Mouse (Mus musculus) MEL (cell line): Measurements from ENCODE around the gene Trpc7. TPM values are rescaled to one million over a fixed set of nuclear protein-coding genes. Genes with fewer than 3 reads are reported as not detected.

Experiments used
- DNase-seq: peaks from one replicate; pipeline ENCODE4 v3.0.0; 2011; ENCODE audit warnings: low read depth, low spot score
- H3K27ac ChIP-seq: 2 replicates; pipeline ENCODE4 v1.5.1; 2012; ENCODE audit warnings: low read depth, mild to moderate bottlenecking, control low read depth, low read length, moderate library complexity; ENCODE audit not compliant: control insufficient read depth
- H3K27me3 ChIP-seq, 2 experiments: fragments of 150-350 bp in 1 of 2; sonication (generic) in 1 of 2; 2 replicates each; pipeline ENCODE4 v1.6.1; 2012; ENCODE audit warnings: low read length in 2 of 2, mild to moderate bottlenecking in 2 of 2, improper control_type of control experiment in 1 of 2, moderate library complexity in 1 of 2; ENCODE audit not compliant: insufficient read depth in 2 of 2, control insufficient read depth in 1 of 2
- H3K36me3 ChIP-seq, 2 experiments: 2 replicates each; pipeline ENCODE4 v1.6.1; 2012 to 2014; ENCODE audit warnings: low read length in 2 of 2, improper control_type of control experiment in 1 of 2, inconsistent platforms in 1 of 2, mild to moderate bottlenecking in 1 of 2; ENCODE audit not compliant: insufficient read depth in 2 of 2, control insufficient read depth in 1 of 2
- H3K4me1 ChIP-seq, 2 experiments: fragments of 150-350 bp in 1 of 2; sonication (generic) in 1 of 2; 2 replicates each; pipeline ENCODE4 v1.6.1; 2012; ENCODE audit warnings: low read length in 2 of 2, improper control_type of control experiment in 1 of 2, mild to moderate bottlenecking in 1 of 2; ENCODE audit not compliant: insufficient read depth in 2 of 2, control insufficient read depth in 1 of 2
- H3K4me3 ChIP-seq, 2 experiments: fragments of 150-350 bp in 1 of 2; sonication (generic) in 1 of 2; 2 replicates each; pipeline ENCODE4 v1.5.1; 2012; ENCODE audit warnings: low read depth in 2 of 2, low read length in 2 of 2, mild to moderate bottlenecking in 2 of 2, moderate library complexity in 2 of 2, control low read depth in 1 of 2, improper control_type of control experiment in 1 of 2; ENCODE audit not compliant: control insufficient read depth in 1 of 2, insufficient read depth in 1 of 2
- H3K79me2 ChIP-seq: 2 replicates; pipeline ENCODE4 v1.6.1; 2012; ENCODE audit warnings: mild to moderate bottlenecking, low read length, moderate library complexity; ENCODE audit not compliant: control insufficient read depth, poor library complexity, insufficient read depth
- H3K9ac ChIP-seq: 2 replicates; pipeline ENCODE4 v1.6.1; 2012; ENCODE audit warnings: low read depth, mild to moderate bottlenecking, control low read depth, low read length, moderate library complexity; ENCODE audit not compliant: control insufficient read depth, poor library complexity, severe bottlenecking
- H3K9me3 ChIP-seq: fragments of 150-350 bp; sonication (generic); replicated peaks from 2 replicates; pipeline ENCODE4 v1.6.1; 2012; ENCODE audit warnings: mild to moderate bottlenecking, low read length, improper control_type of control experiment, moderate library complexity; ENCODE audit not compliant: insufficient read depth
- E2F4 ChIP-seq: IDR thresholded peaks from 2 replicates; pipeline ENCODE4 v1.6.1; 2011; ENCODE audit warnings: low read depth, low read length, improper control_type of control experiment, borderline replicate concordance
- EP300 ChIP-seq, 2 experiments: IDR thresholded peaks; 2 replicates each; pipeline ENCODE4 v1.6.1; 2011; ENCODE audit warnings: improper control_type of control experiment in 2 of 2, low read length in 2 of 2, low read depth in 1 of 2, mild to moderate bottlenecking in 1 of 2
- ETS1 ChIP-seq: IDR thresholded peaks from 2 replicates; pipeline ENCODE4 v1.6.1; 2012; ENCODE audit warnings: low read depth, mild to moderate bottlenecking, inconsistent platforms, low read length, improper control_type of control experiment, moderate library complexity
- GATA1 ChIP-seq: IDR thresholded peaks from 2 replicates; pipeline ENCODE4 v1.6.1; 2011; ENCODE audit warnings: low read depth, low read length, improper control_type of control experiment
- HCFC1 ChIP-seq: IDR thresholded peaks from 2 replicates; pipeline ENCODE4 v1.6.1; 2012; ENCODE audit warnings: low read depth, mild to moderate bottlenecking, inconsistent platforms, low read length, improper control_type of control experiment, moderate library complexity
- KAT2A ChIP-seq: conservative IDR thresholded peaks from 2 replicates; pipeline ENCODE4 v1.6.1; 2012; ENCODE audit warnings: low read depth, low read length, improper control_type of control experiment, inconsistent platforms
- MAFK ChIP-seq: IDR thresholded peaks from 2 replicates; pipeline ENCODE4 v1.6.1; 2011; ENCODE audit warnings: low read depth, mild to moderate bottlenecking, low read length, improper control_type of control experiment, borderline replicate concordance
- MAX ChIP-seq: IDR thresholded peaks from 2 replicates; pipeline ENCODE4 v1.6.1; 2011; ENCODE audit warnings: low read length, improper control_type of control experiment
- MEF2A ChIP-seq: IDR thresholded peaks from 2 replicates; pipeline ENCODE4 v1.6.1; 2014; ENCODE audit warnings: low read depth, mild to moderate bottlenecking, inconsistent platforms, low read length, improper control_type of control experiment; ENCODE audit not compliant: poor library complexity, insufficient replicate concordance, severe bottlenecking; ENCODE audit errors: extremely low read depth
- MXI1 ChIP-seq: IDR thresholded peaks from 2 replicates; pipeline ENCODE4 v1.6.1; 2011; ENCODE audit warnings: mild to moderate bottlenecking, low read depth, low read length, improper control_type of control experiment
- MYC ChIP-seq: IDR thresholded peaks from 2 replicates; pipeline ENCODE4 v1.6.1; 2011; ENCODE audit warnings: low read depth, mild to moderate bottlenecking, low read length, improper control_type of control experiment, moderate library complexity
- NELFE ChIP-seq: IDR thresholded peaks from 2 replicates; pipeline ENCODE4 v1.6.1; 2011; ENCODE audit warnings: low read depth, low read length, improper control_type of control experiment
- POLR2A ChIP-seq, 2 experiments: IDR thresholded peaks; 2 replicates each; pipeline ENCODE4 v1.6.1; 2011 to 2012; ENCODE audit warnings: low read length in 2 of 2, mild to moderate bottlenecking in 2 of 2, control low read depth in 1 of 2, improper control_type of control experiment in 1 of 2, low read depth in 1 of 2, moderate library complexity in 1 of 2; ENCODE audit not compliant: control insufficient read depth in 1 of 2, insufficient read depth in 1 of 2, poor library complexity in 1 of 2
- POLR2AphosphoS5 ChIP-seq: IDR thresholded peaks from 2 replicates; pipeline ENCODE4 v1.6.1; 2012; ENCODE audit warnings: low read depth, borderline replicate concordance, mild to moderate bottlenecking, inconsistent platforms, low read length, moderate library complexity, mixed read lengths
- RAD21 ChIP-seq: IDR thresholded peaks from 2 replicates; pipeline ENCODE4 v1.6.1; 2011; ENCODE audit warnings: mild to moderate bottlenecking, low read depth, low read length, improper control_type of control experiment
- RCOR1 ChIP-seq: IDR thresholded peaks from 2 replicates; pipeline ENCODE4 v1.6.1; 2012; ENCODE audit warnings: low read depth, mild to moderate bottlenecking, inconsistent platforms, low read length, improper control_type of control experiment
- SIN3A ChIP-seq: IDR thresholded peaks from 2 replicates; pipeline ENCODE4 v1.6.1; 2012; ENCODE audit warnings: low read length, improper control_type of control experiment, inconsistent platforms
- TCF12 ChIP-seq: IDR thresholded peaks from 2 replicates; pipeline ENCODE4 v1.6.1; 2014; ENCODE audit warnings: low read depth, mild to moderate bottlenecking, inconsistent platforms, low read length, improper control_type of control experiment, moderate library complexity
- ZKSCAN1 ChIP-seq: IDR thresholded peaks from 2 replicates; pipeline ENCODE4 v1.6.1; 2012; ENCODE audit warnings: low read depth, mild to moderate bottlenecking, inconsistent platforms, low read length, improper control_type of control experiment, moderate library complexity
- ZMIZ1 ChIP-seq: IDR thresholded peaks from 2 replicates; pipeline ENCODE4 v1.6.1; 2012; ENCODE audit warnings: low read depth, mild to moderate bottlenecking, inconsistent platforms, low read length, improper control_type of control experiment, moderate library complexity
- polyA plus RNA-seq, 2 experiments: library from polyadenylated mRNA; stranded (reverse) in 1 of 2; unstranded in 1 of 2; fragments of >175 nt in 1 of 2; fragments of >200 nt in 1 of 2; gene quantifications; 2 replicates each; pipeline versions ENCODE4 v1.2.1 to v1.2.4; 2012; ENCODE audit warnings: low replicate concordance in 2 of 2, low read depth in 1 of 2; ENCODE audit not compliant: insufficient read length in 2 of 2, insufficient read depth in 1 of 2, missing spikeins in 1 of 2
- total RNA-seq: library from RNA; depleted of rRNA; stranded (reverse); fragments of 300-350 nt; gene quantifications from 2 replicates; pipeline ENCODE4 v1.2.3, GENCODE M21; 2012

Gene Trpc7
- total and polyA plus RNA-seq, 3 experiments: not detected

- Histone ChIP-seq H3K27me3 (no peaks in the 10 kb centered on the region), H3K9me3 (no peaks in the 10 kb centered on the region), H3K9ac (no peak overlapping the region), H3K36me3 (no peaks in the 10 kb centered on the region), H3K4me3 (no peak overlapping the region), H3K4me1 (no peaks in the 10 kb centered on the region), H3K27ac (no peak overlapping the region), H3K79me2 (no peaks in the 10 kb centered on the region)
- DNase-seq: no peak
- TF ChIP-seq POLR2A (IDR thresholded peaks at IDR 0.05; ENCODE audit: control insufficient read depth in 1 of 2, insufficient read depth in 1 of 2, low read depth in 1 of 2, low read length in 2 of 2, poor library complexity in 1 of 2) (no peak), E2F4 (no peak), NELFE (no peak), MAFK (no peak), ZMIZ1 (no peak), ZKSCAN1 (no peak), ETS1 (no peak), EP300 (IDR thresholded peaks at IDR 0.05; ENCODE audit: low read depth in 1 of 2, low read length in 2 of 2) (no peak), RCOR1 (no peak), RAD21 (no peak), SIN3A (no peak), MEF2A (no peak), MAX (no peak), GATA1 (no peak), POLR2AphosphoS5 (no peak), MYC (no peak)
These were observed 49.9 kb downstream of the Trpc7 start for GRCm38 (mm10) chr13:56845866-56846265.

- DNase-seq: no peak
- H3K9me3 ChIP-seq: no peaks in the 10 kb centered on the region
- H3K4me1 ChIP-seq: no peaks in the 10 kb centered on the region
- TF ChIP-seq HCFC1 (no peak), POLR2AphosphoS5 (no peak), TCF12 (no peak), MYC (no peak), MXI1 (no peak), KAT2A (no peak)
- H3K27me3 ChIP-seq: no peaks in the 10 kb centered on the region
- H3K27ac ChIP-seq: no peak overlapping the region
- no peak overlapping the region for H3K9ac ChIP-seq
- H3K36me3 ChIP-seq: no peaks in the 10 kb centered on the region
- H3K4me3 ChIP-seq: no peak overlapping the region
- no peaks in the 10 kb centered on the region for H3K79me2 ChIP-seq
These were observed 80.3 kb downstream of the Trpc7 start for GRCm38 (mm10) chr13:56815471-56815870.
